Mouse (Mus musculus) ES-Bruce4 (cell line): ENCODE results near the gene Gtf2f1.

ENCODE experiments used
- CTCF ChIP-seq: IDR thresholded peaks from one replicate; pipeline ENCODE4 v1.8.1; 2011; ENCODE audit warnings: low read depth, low read length
- EP300 ChIP-seq: IDR thresholded peaks from 2 replicates; pipeline ENCODE4 v1.6.1; 2011; ENCODE audit warnings: low read depth, low read length; ENCODE audit not compliant: insufficient read depth
- POLR2A ChIP-seq: IDR thresholded peaks from one replicate; pipeline ENCODE4 v1.8.1; 2011; ENCODE audit warnings: low read length; ENCODE audit not compliant: insufficient read depth

- TF ChIP-seq CTCF (no peak), POLR2A (no peak), EP300 (no peak)
These were observed 16.0 kb downstream of the Gtf2f1 start for GRCm38 (mm10) chr17:56995046-56995445.
